Mouse (Mus musculus) lung, embryonic 15.5 days (tissue): ENCODE data around the gene Orai2. TPM values are rescaled to one million over a fixed set of nuclear protein-coding genes. Genes with fewer than 3 reads are reported as not detected.
"Not testable (repeated sequence)": the region's sequence is repeated elsewhere in the genome, so short reads cannot be mapped to it uniquely, and the experiment has no call there.

Experiments
- ATAC-seq: fragments of 200-750 bp; cut with Nextera tagmentation; 2 replicates; pipeline ENCODE4 v1.8.0; 2017; ENCODE audit warnings: moderate number of reproducible peaks, borderline replicate concordance; ENCODE audit not compliant: low FRiP score, low TSS enrichment; ENCODE audit errors: extremely low read depth
- H3K27ac ChIP-seq: fragments of 300-500 bp; sonication (generic); 2 replicates; pipeline ENCODE4 v1.5.1; 2015; ENCODE audit warnings: moderate library complexity, mild to moderate bottlenecking, inconsistent platforms
- H3K27me3 ChIP-seq: fragments of 300-500 bp; sonication (generic); 2 replicates; pipeline ENCODE4 v1.6.1; 2015; ENCODE audit warnings: inconsistent platforms
- H3K36me3 ChIP-seq: fragments of 300-500 bp; sonication (generic); 2 replicates; pipeline ENCODE4 v1.6.1; 2015; ENCODE audit warnings: inconsistent platforms
- H3K4me1 ChIP-seq: fragments of 300-500 bp; sonication (generic); 2 replicates; pipeline ENCODE4 v1.6.1; 2015; ENCODE audit warnings: inconsistent platforms
- H3K4me2 ChIP-seq: fragments of 300-500 bp; sonication (generic); 2 replicates; pipeline ENCODE4 v1.6.1; 2015; ENCODE audit warnings: inconsistent platforms, mild to moderate bottlenecking, moderate library complexity
- H3K4me3 ChIP-seq: fragments of 300-500 bp; sonication (generic); 2 replicates; pipeline ENCODE4 v1.5.1; 2015; ENCODE audit warnings: mild to moderate bottlenecking, inconsistent platforms
- H3K9ac ChIP-seq: fragments of 300-500 bp; sonication (generic); 2 replicates; pipeline ENCODE4 v1.6.1; 2015; ENCODE audit warnings: inconsistent platforms
- H3K9me3 ChIP-seq: fragments of 300-500 bp; sonication (generic); 2 replicates; pipeline ENCODE4 v1.6.1; 2016; ENCODE audit warnings: inconsistent platforms
- WGBS: fragments of 180-500 bp; shearing (Covaris S2); methylation state at CpG from one replicate; pipeline ENCODE4 v1.1.7; 2015; 5-methylcytosine and 5-hydroxymethylcytosine counted together
- polyA plus RNA-seq: library from polyadenylated mRNA; unstranded; fragments of >200 nt; fragmentation: Nextera tagmentation; extraction: Ambion mirVana; gene quantifications from 2 replicates; pipeline ENCODE4 v1.2.1, GENCODE M21; 2015

Orai2 gene
- polyA plus RNA-seq, 1 experiment from 2014 or later, result 7.7 TPM

- H3K4me3 ChIP-seq, result peak overlapping the region; percentile 60
- peaks cover 36% of the 10 kb centered on the region for H3K4me1 ChIP-seq
- H3K4me2 ChIP-seq, result peak overlapping the region; percentile 97
- 27% methylated on average over 17 of the region's 17 CpGs for WGBS
- no peaks in the 10 kb centered on the region for H3K9me3 ChIP-seq
- H3K36me3 ChIP-seq, result peaks cover 4% of the 10 kb centered on the region; the same call in 1 of the 2 replicates
- peak overlapping the region; percentile 56 for H3K27ac ChIP-seq
- H3K27me3 ChIP-seq, result no peaks in the 10 kb centered on the region
- 0 out of 2 replicates have a peak, but pooled peaks have one; percentile 2 for ATAC-seq
- H3K9ac ChIP-seq, result peak overlapping the region; percentile 62; the same call in 1 of the 2 replicates
Measured at GRCm38 (mm10) chr5:136171363-136172341, 1.1 kb upstream of the Orai2 start.

- H3K36me3 ChIP-seq, result peaks cover 4% of the 10 kb centered on the region; the same call in 1 of the 2 replicates
- H3K4me3 ChIP-seq, result peak overlapping the region; percentile 60
- WGBS, result 10% methylated on average over 15 of the region's 15 CpGs
- H3K27me3 ChIP-seq, result no peaks in the 10 kb centered on the region
- H3K27ac ChIP-seq, result no peak overlapping the region
- peak overlapping the region; percentile 62 for H3K9ac ChIP-seq
- peak; percentile 11; the same call in 1 of the 2 replicates for ATAC-seq
- peak overlapping the region; percentile 97 for H3K4me2 ChIP-seq
- H3K4me1 ChIP-seq, result peaks cover 36% of the 10 kb centered on the region
- no peaks in the 10 kb centered on the region for H3K9me3 ChIP-seq
Measured at GRCm38 (mm10) chr5:136169626-136170511, 644 bp downstream of the Orai2 start.

- no peak for ATAC-seq
- no peak overlapping the region for H3K9ac ChIP-seq
- no peaks in the 10 kb centered on the region for H3K9me3 ChIP-seq
- H3K27ac ChIP-seq, result no peak overlapping the region
- no peak overlapping the region for H3K4me3 ChIP-seq
- peaks cover 4% of the 10 kb centered on the region; the same call in 1 of the 2 replicates for H3K36me3 ChIP-seq
- WGBS, result 95% methylated on average over 3 of the region's 3 CpGs
- H3K27me3 ChIP-seq, result no peaks in the 10 kb centered on the region
- H3K4me1 ChIP-seq, result peaks cover 22% of the 10 kb centered on the region
- no peak overlapping the region for H3K4me2 ChIP-seq
Measured at GRCm38 (mm10) chr5:136168071-136168470, 2.4 kb downstream of the Orai2 start.

GRCm38 (mm10) chr5:136167296-136167695 is 3.2 kb downstream of the Orai2 start:
- no peak for ATAC-seq
- Histone ChIP-seq H3K4me1 (peaks cover 19% of the 10 kb centered on the region), H3K4me3 (no peak overlapping the region), H3K4me2 (no peak overlapping the region), H3K36me3 (peaks cover 4% of the 10 kb centered on the region; the same call in 1 of the 2 replicates), H3K27me3 (no peaks in the 10 kb centered on the region), H3K27ac (no peak overlapping the region), H3K9ac (no peak overlapping the region), H3K9me3 (no peaks in the 10 kb centered on the region)
- 88% methylated on average over 4 of the region's 4 CpGs for WGBS

- Histone ChIP-seq H3K4me1 (peaks cover 3% of the 10 kb centered on the region; the same call in 1 of the 2 replicates), H3K36me3 (peaks cover 4% of the 10 kb centered on the region; the same call in 1 of the 2 replicates), H3K4me3 (no peak overlapping the region), H3K27me3 (no peaks in the 10 kb centered on the region), H3K4me2 (no peak overlapping the region), H3K27ac (no peak overlapping the region), H3K9ac (no peak overlapping the region), H3K9me3 (no peaks in the 10 kb centered on the region)
- ATAC-seq, result no peak
- 72% methylated on average over 8 of the region's 8 CpGs for WGBS
Measured at GRCm38 (mm10) chr5:136165246-136165645, 5.3 kb downstream of the Orai2 start.

GRCm38 (mm10) chr5:136163807-136164474 is 6.6 kb downstream of the Orai2 start:
- no peaks in the 10 kb centered on the region for H3K27me3 ChIP-seq
- peaks cover 4% of the 10 kb centered on the region; the same call in 1 of the 2 replicates for H3K36me3 ChIP-seq
- no peak overlapping the region for H3K4me2 ChIP-seq
- no peaks in the 10 kb centered on the region for H3K9me3 ChIP-seq
- no peak overlapping the region for H3K9ac ChIP-seq
- ATAC-seq, result no peak
- H3K27ac ChIP-seq, result no peak overlapping the region
- H3K4me1 ChIP-seq, result no peaks in the 10 kb centered on the region
- 79% methylated on average over 11 of the region's 11 CpGs for WGBS
- no peak overlapping the region for H3K4me3 ChIP-seq

- not testable (repeated sequence) for H3K4me2 ChIP-seq, H3K36me3 ChIP-seq, ATAC-seq, H3K9me3 ChIP-seq, H3K4me1 ChIP-seq, H3K27ac ChIP-seq, H3K9ac ChIP-seq, H3K27me3 ChIP-seq, H3K4me3 ChIP-seq
- WGBS, result 74% methylated on average over 11 of the region's 12 CpGs
Measured at GRCm38 (mm10) chr5:136160084-136160483, 10.4 kb downstream of the Orai2 start.

- ATAC-seq, result no peak
Measured at GRCm38 (mm10) chr5:136155399-136155798, 15.1 kb downstream of the Orai2 start.

GRCm38 (mm10) chr5:136152365-136152764 is 18.1 kb downstream of the Orai2 start:
- ATAC-seq, result no peak
- H3K4me1 ChIP-seq, result no peaks in the 10 kb centered on the region
- no peaks in the 10 kb centered on the region for H3K9me3 ChIP-seq
- 66% methylated on average over 8 of the region's 8 CpGs for WGBS
- no peaks in the 10 kb centered on the region for H3K27me3 ChIP-seq
- H3K36me3 ChIP-seq, result no peaks in the 10 kb centered on the region
- H3K4me3 ChIP-seq, result no peak overlapping the region
- H3K27ac ChIP-seq, result no peak overlapping the region
- no peak overlapping the region for H3K9ac ChIP-seq
- no peak overlapping the region for H3K4me2 ChIP-seq

More at GRCm38 (mm10) chr5:136155399-136155798, 15.1 kb downstream of the Orai2 start:
- Histone ChIP-seq H3K4me3 (no peak overlapping the region), H3K9me3 (no peaks in the 10 kb centered on the region), H3K27ac (no peak overlapping the region), H3K9ac (no peak overlapping the region), H3K4me2 (no peak overlapping the region), H3K36me3 (no peaks in the 10 kb centered on the region), H3K27me3 (no peaks in the 10 kb centered on the region), H3K4me1 (no peaks in the 10 kb centered on the region)
- WGBS, result 77% methylated on average over 5 of the region's 5 CpGs

GRCm38 (mm10) chr5:136149134-136149576 is 21.4 kb downstream of the Orai2 start:
- H3K9ac ChIP-seq, H3K4me1 ChIP-seq, H3K4me3 ChIP-seq, H3K36me3 ChIP-seq, H3K27me3 ChIP-seq, H3K27ac ChIP-seq, H3K9me3 ChIP-seq, H3K4me2 ChIP-seq: not testable (repeated sequence)
- WGBS, result 62% methylated on average over 5 of the region's 5 CpGs
- ATAC-seq, result 0 out of 2 replicates have a peak, but pooled peaks have one; percentile 17

GRCm38 (mm10) chr5:136147704-136148103 is 22.8 kb downstream of the Orai2 start:
- Histone ChIP-seq H3K9ac (no peak overlapping the region), H3K4me1 (no peaks in the 10 kb centered on the region), H3K9me3 (no peaks in the 10 kb centered on the region), H3K27me3 (no peaks in the 10 kb centered on the region), H3K4me2 (no peak overlapping the region), H3K4me3 (no peak overlapping the region), H3K27ac (no peak overlapping the region), H3K36me3 (no peaks in the 10 kb centered on the region)
- WGBS, result 63% methylated on average over 8 of the region's 8 CpGs
- no peak for ATAC-seq
